Mouse (Mus musculus) lung, postnatal 0 days (tissue): Measurements from ENCODE around the gene Nfic. TPM values are rescaled to one million over a fixed set of nuclear protein-coding genes. Genes with fewer than 3 reads are reported as not detected.

Experiments used
- ATAC-seq: fragments of 200-750 bp; cut with Nextera tagmentation; 2 replicates; pipeline ENCODE4 v1.8.0; 2017; ENCODE audit warnings: moderate library complexity
- DNase-seq: peaks from one replicate; pipeline ENCODE4 v3.0.0-alpha.2; 2016; ENCODE audit warnings: low spot score
- H3K27ac ChIP-seq: fragments of 300-500 bp; sonication (generic); 2 replicates; pipeline ENCODE4 v1.5.1; 2014; ENCODE audit warnings: antibody characterized with exemption, mild to moderate bottlenecking, low read length, mixed read lengths
- H3K27me3 ChIP-seq: fragments of 300-500 bp; sonication (generic); replicated peaks from 2 replicates; pipeline ENCODE4 v1.6.1; 2014; ENCODE audit warnings: low read length, mixed read lengths; ENCODE audit not compliant: insufficient read depth
- H3K36me3 ChIP-seq: fragments of 300-500 bp; sonication (generic); 2 replicates; pipeline ENCODE4 v1.6.1; 2014; ENCODE audit warnings: low read length, mixed read lengths; ENCODE audit not compliant: insufficient read depth
- H3K4me1 ChIP-seq: fragments of 300-500 bp; sonication (generic); 2 replicates; pipeline ENCODE4 v1.6.1; 2014; ENCODE audit warnings: antibody characterized with exemption, low read depth, low read length, mixed read lengths; ENCODE audit not compliant: insufficient read depth
- H3K4me2 ChIP-seq: fragments of 300-500 bp; sonication (generic); replicated peaks from 2 replicates; pipeline ENCODE4 v1.6.1; 2014; ENCODE audit warnings: low read depth, mild to moderate bottlenecking, low read length, moderate library complexity, mixed read lengths
- H3K4me3 ChIP-seq: fragments of 300-500 bp; sonication (generic); 2 replicates; pipeline ENCODE4 v1.5.1; 2014; ENCODE audit warnings: low read depth, low read length
- H3K9ac ChIP-seq: fragments of 300-500 bp; sonication (generic); replicated peaks from 2 replicates; pipeline ENCODE4 v1.6.1; 2014; ENCODE audit warnings: low read depth, mild to moderate bottlenecking
- H3K9me3 ChIP-seq: fragments of 300-500 bp; sonication (generic); 2 replicates; pipeline ENCODE4 v1.6.1; 2016; ENCODE audit warnings: low read length, mixed read lengths
- CTCF ChIP-seq: IDR thresholded peaks from 2 replicates; pipeline ENCODE4 v1.5.1; 2016; ENCODE audit warnings: antibody characterized with exemption, mild to moderate bottlenecking
- EP300 ChIP-seq: IDR thresholded peaks from 2 replicates; pipeline ENCODE4 v1.6.1; 2016; ENCODE audit warnings: antibody characterized with exemption, mild to moderate bottlenecking, control low read depth
- WGBS: fragments of 180-500 bp; shearing (Covaris S2); extraction: QIAGEN DNeasy Blood & Tissue Kit; methylation state at CpG from one replicate; pipeline ENCODE4 v1.1.7; 2014; 5-methylcytosine and 5-hydroxymethylcytosine counted together
- polyA plus RNA-seq: library from polyadenylated mRNA; unstranded; fragments of >200 nt; fragmentation: Nextera tagmentation; extraction: Ambion mirVana; gene quantifications from 2 replicates; pipeline ENCODE4 v1.2.1, GENCODE M21; 2015

The Nfic gene
- polyA plus RNA-seq, 1 experiment from 2014 or later: 73.6 TPM

DNA sequence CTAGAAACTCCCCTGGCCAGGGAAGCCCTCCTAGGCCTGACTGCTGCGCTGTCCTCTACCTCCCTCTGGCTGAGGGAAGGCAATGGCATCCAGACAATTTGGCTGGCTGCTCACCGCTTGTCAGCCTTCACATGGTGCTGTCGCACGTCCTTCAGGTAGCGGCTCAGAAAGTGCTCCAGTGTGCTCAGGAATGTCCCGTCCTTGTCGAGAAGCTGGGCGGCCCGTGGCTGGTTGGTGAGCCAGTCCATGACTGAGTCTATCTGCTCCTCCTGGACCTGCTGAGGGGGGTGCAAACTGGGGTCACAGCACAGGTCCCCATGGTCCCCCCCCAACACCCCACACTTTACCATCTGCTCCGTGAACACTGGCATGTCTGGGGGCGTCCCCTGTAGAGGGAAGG, 32.6 kb upstream of the Nfic start:
- no peak overlapping the region for H3K9ac ChIP-seq
- peaks cover 34% of the 10 kb centered on the region for H3K36me3 ChIP-seq
- no peak overlapping the region for H3K27ac ChIP-seq
- ATAC-seq (no peak), DNase-seq (no peak)
- no peaks in the 10 kb centered on the region for H3K4me1 ChIP-seq
- no peaks in the 10 kb centered on the region for H3K9me3 ChIP-seq
- no peak overlapping the region for H3K4me3 ChIP-seq
- H3K27me3 ChIP-seq: no peaks in the 10 kb centered on the region
- WGBS: 70% methylated on average over 11 of the region's 11 CpGs
- TF ChIP-seq EP300: no peak
- no peak for TF ChIP-seq CTCF
- H3K4me2 ChIP-seq: no peak overlapping the region

DNA sequence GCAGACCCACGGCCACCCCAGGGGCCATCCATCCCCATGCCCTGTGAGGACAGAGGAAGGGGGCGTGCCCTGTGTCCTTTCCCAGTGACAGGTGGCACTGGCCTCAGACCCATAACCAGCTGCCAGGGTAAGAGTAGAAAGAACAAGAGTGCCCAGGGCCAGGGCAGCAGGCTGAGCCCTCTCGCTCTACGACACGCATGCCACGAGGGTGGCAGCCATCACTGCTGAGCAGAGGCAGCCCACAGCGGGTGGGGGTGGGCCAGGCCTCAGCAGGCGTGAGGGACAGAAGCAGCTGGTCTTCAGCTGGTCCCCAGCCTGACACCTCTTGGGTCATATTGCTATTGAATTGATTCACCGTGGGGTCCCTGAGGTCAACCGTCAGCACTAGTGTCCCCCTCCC, 31.1 kb upstream of the Nfic start:
- WGBS: 85% methylated on average over 10 of the region's 10 CpGs
- Histone ChIP-seq H3K4me3 (no peak overlapping the region), H3K27me3 (0 out of 2 replicates have a peak, but pooled peaks cover 6% of the 10 kb centered on the region), H3K36me3 (peaks cover 34% of the 10 kb centered on the region), H3K9me3 (no peaks in the 10 kb centered on the region), H3K4me2 (no peak overlapping the region), H3K27ac (no peak overlapping the region), H3K4me1 (no peaks in the 10 kb centered on the region), H3K9ac (no peak overlapping the region)
- DNase-seq: no peak
- no peak for ATAC-seq
- TF ChIP-seq EP300 (no peak), CTCF (no peak)

DNA sequence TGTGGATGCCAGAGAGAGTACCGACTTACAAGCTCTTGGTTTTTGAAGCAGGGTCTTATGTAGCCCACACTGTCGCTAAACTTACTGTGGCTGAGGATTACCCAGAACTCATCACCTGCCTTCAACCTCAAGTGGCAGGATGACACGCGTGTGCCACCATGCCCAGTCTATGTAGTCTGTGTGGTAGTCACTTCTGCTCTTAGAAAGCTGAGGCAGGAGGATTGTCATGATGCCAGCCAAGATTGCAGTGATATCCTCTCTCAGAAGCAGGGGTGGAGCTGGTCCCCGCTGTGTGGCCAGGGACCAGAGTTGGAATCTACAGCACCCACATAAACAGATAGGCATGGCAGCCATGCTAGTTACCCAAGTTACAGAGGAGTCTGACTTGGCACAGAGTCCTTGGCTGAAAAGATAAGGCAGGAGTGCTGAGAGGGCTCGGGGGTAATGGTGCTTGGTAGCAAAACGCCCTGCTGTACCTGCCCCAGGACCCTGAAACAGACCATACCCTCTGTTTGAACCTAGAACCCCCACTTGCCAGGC, 30.1 kb upstream of the Nfic start:
- no peak for ATAC-seq

DNA sequence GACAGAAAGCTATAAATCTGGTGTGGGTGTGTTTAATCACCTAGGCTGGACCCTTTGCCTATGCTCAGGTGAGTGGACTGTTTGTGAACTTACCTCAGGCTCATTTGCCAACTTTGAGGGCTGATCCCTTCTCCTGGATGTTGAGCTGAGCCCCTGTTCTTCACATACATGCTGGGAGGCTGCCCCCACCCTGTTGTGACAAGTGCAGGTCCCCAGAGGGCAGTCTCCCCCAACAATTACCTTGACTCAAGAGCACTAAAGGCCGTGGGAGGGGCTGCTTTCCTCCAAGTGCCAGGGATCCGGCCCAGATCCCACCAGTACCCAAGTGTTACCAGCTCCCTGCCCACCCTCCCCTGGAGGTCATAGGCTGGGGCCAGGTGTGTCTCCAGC, 29.6 kb upstream of the Nfic start:
- no peak overlapping the region for H3K4me2 ChIP-seq
- TF ChIP-seq EP300: no peak
- peak; percentile 43 for TF ChIP-seq CTCF
- H3K4me1 ChIP-seq: no peaks in the 10 kb centered on the region
- no peak overlapping the region for H3K9ac ChIP-seq
- H3K27me3 ChIP-seq: 0 out of 2 replicates have a peak, but pooled peaks cover 6% of the 10 kb centered on the region
- WGBS: 8% methylated on average over 2 of the region's 2 CpGs
- DNase-seq (no peak), ATAC-seq (no peak)
- H3K9me3 ChIP-seq: no peaks in the 10 kb centered on the region
- peaks cover 23% of the 10 kb centered on the region for H3K36me3 ChIP-seq
- no peak overlapping the region for H3K4me3 ChIP-seq
- no peak overlapping the region for H3K27ac ChIP-seq

More for the DNA sequence above, 30.1 kb upstream of the Nfic start:
- H3K9ac ChIP-seq: no peak overlapping the region
- H3K36me3 ChIP-seq: peaks cover 27% of the 10 kb centered on the region
- H3K27me3 ChIP-seq: 0 out of 2 replicates have a peak, but pooled peaks cover 6% of the 10 kb centered on the region
- H3K4me1 ChIP-seq: no peaks in the 10 kb centered on the region
- no peak overlapping the region for H3K27ac ChIP-seq
- H3K4me3 ChIP-seq: no peak overlapping the region
- H3K4me2 ChIP-seq: no peak overlapping the region
- no peak for TF ChIP-seq EP300
- TF ChIP-seq CTCF: no peak
- WGBS: 63% methylated on average over 7 of the region's 7 CpGs
- no peak for DNase-seq
- no peaks in the 10 kb centered on the region for H3K9me3 ChIP-seq

DNA sequence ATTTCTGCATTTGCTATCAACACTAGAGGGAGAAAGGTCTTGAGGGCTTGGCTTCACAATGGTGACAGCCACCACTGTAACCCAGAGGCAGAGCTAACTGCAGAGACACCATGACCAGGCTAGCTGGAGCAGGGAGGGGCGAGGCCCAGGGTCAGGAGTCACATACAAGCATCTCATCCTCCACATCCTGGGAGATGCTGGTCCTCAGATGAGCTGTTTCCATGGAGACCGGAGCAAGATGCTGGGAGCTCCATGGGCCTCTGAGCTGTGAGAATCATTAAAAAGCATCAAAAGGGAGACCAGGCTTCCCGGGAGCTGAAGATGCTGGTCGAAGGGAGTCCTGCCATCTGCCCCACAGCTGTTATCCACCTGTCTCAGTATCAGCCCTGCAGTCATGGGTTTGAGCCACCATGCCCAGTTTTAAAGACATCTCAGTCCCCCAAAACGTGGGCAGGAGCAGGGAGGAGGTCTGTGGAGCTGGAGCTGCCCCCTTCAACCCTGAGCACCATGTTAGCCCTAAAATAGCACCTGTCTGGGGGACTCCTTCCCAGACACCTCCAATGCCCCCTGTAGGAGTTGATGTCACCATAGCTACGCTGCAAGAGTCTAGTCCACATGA, 29.1 kb upstream of the Nfic start:
- ATAC-seq (no peak), DNase-seq (no peak)
- H3K4me3 ChIP-seq: no peak overlapping the region
- H3K9me3 ChIP-seq: no peaks in the 10 kb centered on the region
- H3K4me1 ChIP-seq: no peaks in the 10 kb centered on the region
- H3K4me2 ChIP-seq: no peak overlapping the region
- WGBS: 58% methylated on average over 6 of the region's 6 CpGs
- no peak overlapping the region for H3K27ac ChIP-seq
- H3K9ac ChIP-seq: no peak overlapping the region
- peaks cover 18% of the 10 kb centered on the region for H3K36me3 ChIP-seq
- TF ChIP-seq CTCF (no peak), EP300 (no peak)
- 0 out of 2 replicates have a peak, but pooled peaks cover 6% of the 10 kb centered on the region for H3K27me3 ChIP-seq

DNA sequence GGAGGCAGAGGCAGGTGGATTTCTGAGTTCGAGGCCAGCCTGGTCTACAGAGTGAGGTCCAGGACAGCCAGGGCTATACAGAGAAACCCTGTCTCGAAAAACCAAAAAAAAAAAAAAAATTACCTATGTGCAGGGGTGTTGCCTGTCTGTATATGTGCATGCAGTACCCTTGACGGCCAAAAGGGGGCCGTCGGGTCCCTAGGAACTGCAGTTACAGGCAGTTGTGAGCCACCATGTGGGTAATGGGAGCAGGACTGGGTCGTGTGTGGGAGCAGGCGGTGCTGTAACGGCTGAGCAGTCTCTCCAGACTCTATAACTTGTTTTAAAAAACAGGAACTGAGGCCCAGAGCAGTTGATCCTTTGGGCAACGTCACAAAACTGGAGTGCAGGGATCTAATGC, 28.5 kb upstream of the Nfic start:
- no peak for ATAC-seq
- Histone ChIP-seq H3K4me3 (no peak overlapping the region), H3K9me3 (no peaks in the 10 kb centered on the region), H3K27ac (no peak overlapping the region), H3K9ac (no peak overlapping the region), H3K36me3 (peaks cover 17% of the 10 kb centered on the region), H3K4me1 (no peaks in the 10 kb centered on the region), H3K27me3 (0 out of 2 replicates have a peak, but pooled peaks cover 6% of the 10 kb centered on the region), H3K4me2 (no peak overlapping the region)
- 15% methylated on average over 9 of the region's 9 CpGs for WGBS
- TF ChIP-seq EP300: no peak
- peak; percentile 69 for TF ChIP-seq CTCF
- peak; percentile 47 for DNase-seq
